Mouse (Mus musculus): Measurements from ENCODE around the gene Papln.

- TF ChIP-seq CTCF (conservative IDR thresholded peaks at IDR 0.05 in 1 of 2, IDR thresholded peaks at IDR 0.05 in 1 of 2; ENCODE audit: low read depth in 2 of 2, low read length in 2 of 2) = no peak
- no peak for TF ChIP-seq NELFE (IDR thresholded peaks at IDR 0.05; ENCODE audit: low read depth, low read length)
- TF ChIP-seq GABPA (IDR thresholded peaks at IDR 0.05; ENCODE audit: insufficient replicate concordance, low read depth, low read length) = no peak
- TF ChIP-seq EP300 (IDR thresholded peaks at IDR 0.05; ENCODE audit: low read length) = no peak
- no peak for TF ChIP-seq POLR2A (IDR thresholded peaks at IDR 0.05; ENCODE audit: low read depth, low read length)
- TF ChIP-seq IRF4 (IDR thresholded peaks at IDR 0.05; ENCODE audit: low read depth, low read length) = no peak
- TF ChIP-seq ELF1 (IDR thresholded peaks at IDR 0.05; ENCODE audit: low read depth, low read length) = no peak
- no peak for TF ChIP-seq E2F4 (IDR thresholded peaks at IDR 0.05; ENCODE audit: insufficient replicate concordance, low read depth, low read length)
- no peak for TF ChIP-seq JUN (IDR thresholded peaks at IDR 0.05; ENCODE audit: insufficient read depth, low read depth, low read length)
- no peak for TF ChIP-seq KAT2A (IDR thresholded peaks at IDR 0.05; ENCODE audit: insufficient replicate concordance, low read length)
Observed at GRCm38 (mm10) chr12:83743712-83744111, 19.7 kb upstream of the Papln start.

All from CH12.LX (cell line).